Mouse (Mus musculus) adrenal gland, adult 2 months (tissue): ENCODE results near the gene Inpp5d. TPM values are rescaled to one million over a fixed set of nuclear protein-coding genes. Genes with fewer than 3 reads are reported as not detected.
A peak's percentile ranks its signal among the peaks of the same experiment; 100 is the strongest.
"Not testable (repeated sequence)": the region's sequence is repeated elsewhere in the genome, so short reads cannot be mapped to it uniquely, and the experiment has no call there.

Experiments
- DNase-seq: peaks from one replicate; pipeline ENCODE4 v3.0.0; 2021
- polyA plus RNA-seq: library from polyadenylated mRNA; depleted of rRNA; stranded (reverse); fragments of >200 nt; gene quantifications from 2 replicates; pipeline ENCODE4 v1.2.3, GENCODE M21; 2012
- total RNA-seq, 2 experiments: library from RNA; stranded (reverse); gene quantifications; 2 replicates each; pipeline ENCODE4 v1.2.3; 2021

Gene Inpp5d
- total and polyA plus RNA-seq, 3 experiments = 11.5 to 21.1 (median 18.4) TPM

GRCm38 (mm10) chr1:87655101-87655500, 35.0 kb downstream of the Inpp5d start:
- peak; percentile 59 for DNase-seq

DNA sequence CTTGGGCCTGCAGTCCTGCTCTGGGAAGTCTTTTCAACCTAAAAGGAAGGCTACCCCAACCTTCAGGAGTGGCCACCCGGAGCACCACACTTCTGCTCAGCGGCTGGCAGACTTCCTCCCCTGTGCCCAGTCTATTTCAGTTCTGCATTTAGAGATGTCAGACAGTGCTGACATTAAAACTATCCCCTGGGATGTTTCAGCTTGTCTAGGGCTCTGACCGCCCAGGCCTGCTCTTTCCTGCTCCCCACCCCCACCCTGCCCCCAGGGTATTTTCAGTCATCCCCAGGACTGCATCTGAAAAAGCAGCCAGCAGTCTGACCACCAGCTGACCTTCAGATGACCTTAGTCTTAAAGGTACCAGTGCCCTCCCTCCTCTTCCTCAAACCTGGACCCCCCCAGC, 38.0 kb downstream of the Inpp5d start:
- no peak for DNase-seq

- DNase-seq = no peak
Measured at GRCm38 (mm10) chr1:87658485-87658884, 38.4 kb downstream of the Inpp5d start.

DNA sequence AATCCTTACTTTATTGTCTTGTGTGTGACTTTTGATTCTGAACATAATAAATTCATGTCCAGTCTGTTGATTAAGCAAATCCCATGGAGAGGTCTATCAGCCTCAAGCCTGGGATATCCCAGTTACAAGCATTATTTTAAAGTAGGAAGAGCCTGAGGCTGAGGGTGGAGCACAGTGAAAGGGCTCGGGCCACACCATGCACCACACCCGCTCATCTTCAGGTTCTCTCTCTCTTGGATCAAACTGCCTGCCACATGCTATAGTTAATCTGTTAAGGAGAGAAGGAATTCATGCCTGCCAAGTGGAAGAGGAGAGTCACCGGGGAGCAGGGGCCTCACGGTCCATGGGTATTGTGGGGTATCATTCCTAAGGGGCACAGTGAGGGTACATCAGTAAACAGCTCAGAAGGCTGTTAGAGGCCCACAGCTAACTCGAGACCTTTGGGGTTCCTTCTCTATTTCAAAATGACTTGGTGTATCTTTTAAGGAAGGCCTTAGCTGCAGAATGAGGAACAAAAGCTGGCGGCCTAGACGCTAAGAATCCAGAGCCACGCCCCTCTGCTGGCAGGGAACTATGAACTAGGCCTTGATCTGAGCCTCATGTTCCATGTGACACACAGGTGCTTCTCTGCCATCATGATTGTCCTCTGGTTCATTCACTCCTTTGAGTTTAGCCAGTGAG, 39.0 kb downstream of the Inpp5d start:
- DNase-seq = peak; percentile 25

DNA sequence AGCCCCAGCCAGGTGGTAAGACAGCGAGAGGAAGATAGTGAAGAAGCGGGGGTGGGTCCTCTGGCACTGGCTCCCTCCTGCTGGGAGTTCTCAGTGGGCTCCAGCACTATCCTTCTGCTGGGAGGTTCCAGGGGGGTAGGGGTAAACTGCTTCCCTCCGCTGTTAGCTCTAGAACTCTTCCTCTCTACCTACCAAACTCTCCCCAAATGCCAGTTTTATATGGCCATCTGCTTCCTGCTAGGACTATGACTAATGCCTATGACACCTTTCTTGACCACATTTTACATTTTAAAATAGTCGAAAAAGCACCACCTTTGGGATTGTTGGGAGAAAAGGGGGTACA, 39.5 kb downstream of the Inpp5d start:
- no peak for DNase-seq

- no peak for DNase-seq
Measured at GRCm38 (mm10) chr1:87660740-87661139, 40.6 kb downstream of the Inpp5d start.

- no peak for DNase-seq
Measured at GRCm38 (mm10) chr1:87663992-87664391, 43.9 kb downstream of the Inpp5d start.

GRCm38 (mm10) chr1:87667006-87667405, 46.9 kb downstream of the Inpp5d start:
- DNase-seq = no peak

- DNase-seq = no peak
Measured at GRCm38 (mm10) chr1:87668300-87668699, 48.2 kb downstream of the Inpp5d start.

GRCm38 (mm10) chr1:87671483-87671882, 51.4 kb downstream of the Inpp5d start:
- no peak for DNase-seq

- no peak for DNase-seq
Measured at GRCm38 (mm10) chr1:87673822-87674604, 53.9 kb downstream of the Inpp5d start.

DNA sequence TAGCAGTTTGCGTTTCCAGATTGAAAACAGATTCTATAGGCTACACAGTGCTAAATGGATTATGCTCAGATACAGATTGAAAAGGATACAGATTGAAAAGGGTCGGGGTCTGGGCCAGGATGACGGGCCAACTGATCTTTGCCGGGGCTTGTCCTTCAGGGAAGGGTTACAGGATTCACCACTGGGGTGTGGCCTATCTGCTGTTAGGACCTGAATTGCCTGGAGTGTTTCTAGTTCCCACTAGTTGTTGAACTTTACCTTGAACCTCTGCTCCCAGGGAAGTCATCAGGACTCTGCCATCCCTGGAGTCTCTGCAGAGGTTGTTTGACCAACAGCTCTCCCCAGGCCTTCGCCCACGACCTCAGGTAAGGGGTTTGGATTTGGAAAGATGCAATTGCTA, 55.9 kb downstream of the Inpp5d start:
- DNase-seq = no peak

- no peak for DNase-seq
Measured at GRCm38 (mm10) chr1:87679089-87679488, 59.0 kb downstream of the Inpp5d start.

GRCm38 (mm10) chr1:87680950-87681349, 60.8 kb downstream of the Inpp5d start:
- no peak for DNase-seq

DNA sequence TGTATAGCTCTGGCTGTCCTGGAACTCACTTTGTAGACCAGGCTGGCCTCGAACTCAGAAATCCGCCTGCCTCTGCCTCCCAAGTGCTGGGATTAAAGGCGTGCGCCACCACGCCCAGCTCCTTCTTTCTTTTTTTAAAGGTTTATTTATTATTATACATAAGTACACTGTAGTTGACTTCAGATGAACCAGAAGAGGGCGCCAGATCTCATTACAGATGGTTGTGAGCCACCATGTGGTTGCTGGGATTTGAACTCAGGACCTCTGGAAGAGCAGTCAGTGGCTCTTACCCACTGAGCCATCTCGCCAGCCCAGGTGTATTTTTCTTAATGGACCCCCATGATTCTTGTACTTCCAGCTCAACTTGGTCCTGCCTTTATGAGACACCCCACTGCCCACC, 62.4 kb downstream of the Inpp5d start:
- DNase-seq = not testable (repeated sequence)

GRCm38 (mm10) chr1:87684071-87684470, 64.0 kb downstream of the Inpp5d start:
- DNase-seq = no peak

GRCm38 (mm10) chr1:87684791-87685190, 64.7 kb downstream of the Inpp5d start:
- DNase-seq = no peak

- peak; percentile 22 for DNase-seq
Measured at GRCm38 (mm10) chr1:87686351-87686750, 66.2 kb downstream of the Inpp5d start.

DNA sequence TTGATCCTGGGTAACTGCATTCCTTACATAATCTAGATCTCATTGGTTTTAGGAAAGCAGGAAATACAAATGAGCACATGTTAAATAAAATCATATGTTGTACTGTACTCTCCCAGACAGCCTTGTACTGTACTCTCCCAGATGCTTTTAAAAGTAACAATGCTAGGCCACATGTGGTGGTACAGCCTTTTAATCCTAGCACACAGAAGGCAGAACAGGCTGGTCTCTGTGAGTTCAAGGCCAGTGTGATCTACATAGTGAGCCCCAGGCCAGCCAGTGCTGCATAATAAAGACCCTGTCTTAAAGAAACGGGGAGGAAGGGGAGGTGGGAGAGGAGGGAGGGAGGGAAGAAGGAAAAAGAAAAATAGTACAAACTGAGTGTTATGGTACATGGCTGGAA, 66.9 kb downstream of the Inpp5d start:
- DNase-seq = no peak

- DNase-seq = no peak
Measured at GRCm38 (mm10) chr1:87689661-87690341, 69.7 kb downstream of the Inpp5d start.

- no peak for DNase-seq
Measured at GRCm38 (mm10) chr1:87696358-87696757, 76.2 kb downstream of the Inpp5d start.

GRCm38 (mm10) chr1:87698010-87698409, 77.9 kb downstream of the Inpp5d start:
- no peak for DNase-seq

DNA sequence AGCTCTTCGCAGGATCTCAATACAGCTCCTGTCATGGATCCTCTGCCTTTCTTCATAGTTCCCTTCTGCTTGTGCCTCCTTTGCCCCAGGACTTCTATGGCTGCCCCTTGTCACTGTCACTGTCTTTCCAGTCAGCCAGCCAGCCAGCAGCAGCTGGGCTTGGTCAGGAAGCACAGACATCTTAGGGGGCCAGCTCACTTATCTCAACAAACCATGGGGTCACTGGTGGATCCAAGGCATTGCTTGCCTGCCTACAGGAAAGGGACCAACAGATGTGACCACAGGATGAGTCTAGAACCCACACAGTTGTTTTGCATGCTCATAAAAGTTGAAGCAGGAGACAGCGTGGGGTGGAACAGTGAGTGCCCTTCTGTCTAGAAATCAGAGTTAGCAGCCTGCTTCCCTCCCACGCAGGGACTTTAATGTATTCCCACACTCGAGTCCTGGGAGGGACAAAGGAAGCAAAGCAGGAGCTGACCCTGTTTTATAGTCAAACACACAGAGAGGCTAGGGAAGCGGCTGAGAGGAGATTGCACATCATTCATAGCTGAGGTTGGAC, 79.9 kb downstream of the Inpp5d start:
- DNase-seq = no peak
